11 mouse cellular contexts compared by ENCODE assay signal in the genomic region with DNA sequence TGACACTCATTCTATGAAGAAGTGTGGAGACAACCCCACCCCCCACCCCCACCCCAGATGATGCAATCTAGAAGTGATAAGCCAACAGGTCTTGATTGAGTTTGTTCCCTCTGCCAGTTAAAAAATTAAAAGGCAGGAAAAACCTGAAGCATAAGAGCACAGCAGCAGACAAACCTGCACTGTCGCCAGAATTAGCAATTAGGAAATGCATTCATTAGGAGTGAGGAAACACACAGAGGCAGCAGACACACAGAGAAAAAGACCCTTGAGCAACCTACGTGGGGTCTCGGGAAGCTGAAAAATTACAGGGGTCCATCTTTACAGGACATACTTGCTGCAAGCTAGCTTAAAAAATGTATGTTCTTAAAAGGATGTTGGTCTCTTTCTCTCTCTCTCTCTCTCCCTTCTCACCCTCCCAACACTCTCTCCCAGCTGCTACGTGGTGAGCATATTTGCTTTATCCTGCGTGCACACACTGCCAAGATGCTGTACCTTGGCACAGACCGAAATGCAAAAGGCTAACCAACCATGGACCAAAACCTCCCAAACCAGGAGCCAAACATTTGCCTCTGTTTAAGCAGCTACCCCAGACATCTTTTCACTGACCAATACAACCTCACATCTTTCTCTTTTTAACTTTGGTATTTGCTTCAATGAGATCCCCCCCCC.
A peak's percentile ranks its signal among the peaks of the same experiment; 100 is the strongest.
DNase-seq lines count a peak whose midpoint lies in the region.
"Had no signal": no experiment of that assay in that cellular context is flagged by ENCODE, and none has a peak within 500 bp of the region (broad histone marks: within the 10 kb centered on the region; RNA-seq: fewer than 3 reads in every experiment).

No protein-coding gene starts in this region.

- DNase-seq in cerebellum, postnatal 14 days, result peak; percentile 32 to 38
- DNase-seq in cerebellum, adult 18-20 months, result no peak
- peak; percentile 6 for DNase-seq in layer of hippocampus, adult 11-12 months (ENCODE audit: low spot score)
- no peak for DNase-seq in layer of hippocampus, postnatal 25 days (ENCODE audit: extremely low spot score in 1 of 2, low spot score in 1 of 2)
- DNase-seq in right cerebral cortex, postnatal 10 days (ENCODE audit: low spot score in 2 of 2), result peak; percentile 46 to 62
- no peak for DNase-seq in right cerebral cortex, postnatal 36 days (ENCODE audit: low spot score in 2 of 2)
- DNase-seq in right cerebral cortex, postnatal 25 days, result peak; percentile 11
- no peak for DNase-seq in gastrocnemius, adult 18-20 months (ENCODE audit: low spot score)
- DNase-seq: cerebellum, postnatal 25 days; gastrocnemius, postnatal 36 days; kidney, adult 8-10 months had no signal

Comparison
In these comparisons a context has a peak if more than half of its experiments do, and no peak if none do; other contexts are left out.
1. DNase-seq: peak in cerebellum, postnatal 14 days (2 of 2), layer of hippocampus, adult 11-12 months (single experiment), right cerebral cortex, postnatal 10 days (2 of 2) and right cerebral cortex, postnatal 25 days (single experiment); none in cerebellum, adult 18-20 months (0 of 2), layer of hippocampus, postnatal 25 days (0 of 2), right cerebral cortex, postnatal 36 days (0 of 2) and gastrocnemius, adult 18-20 months (single experiment).